Mouse (Mus musculus) testis, postnatal 10 days (tissue): ENCODE data around the gene Kdm5c.
"Not testable (repeated sequence)": the region's sequence is repeated elsewhere in the genome, so short reads cannot be mapped to it uniquely, and the experiment has no call there.

Experiments used
- DNase-seq: peaks from one replicate; pipeline ENCODE4 v3.0.0; 2021; ENCODE audit warnings: low spot score

Kdm5c gene

GRCm38 (mm10) chrX:152287026-152287425, 54.2 kb downstream of the Kdm5c start:
- not testable (repeated sequence) for DNase-seq

DNA sequence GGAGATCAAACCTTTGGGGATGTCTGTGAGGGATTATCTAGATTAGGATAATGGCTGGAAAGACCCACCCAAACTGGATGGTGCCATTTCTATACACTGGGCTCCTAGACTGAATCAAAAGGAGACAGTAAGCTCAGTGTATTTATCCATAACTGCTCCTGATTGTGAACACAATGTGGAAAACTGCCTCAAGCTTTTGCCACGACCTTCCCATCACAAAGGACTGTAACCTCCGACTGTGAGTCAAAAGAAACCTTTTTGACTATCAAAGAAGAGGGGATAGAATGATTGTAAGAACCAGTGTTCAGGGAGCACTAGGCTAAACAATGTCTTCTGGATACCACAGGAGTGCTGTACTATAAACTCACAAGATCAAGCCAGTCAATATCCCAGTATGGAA, 73.4 kb downstream of the Kdm5c start:
- no peak for DNase-seq

DNA sequence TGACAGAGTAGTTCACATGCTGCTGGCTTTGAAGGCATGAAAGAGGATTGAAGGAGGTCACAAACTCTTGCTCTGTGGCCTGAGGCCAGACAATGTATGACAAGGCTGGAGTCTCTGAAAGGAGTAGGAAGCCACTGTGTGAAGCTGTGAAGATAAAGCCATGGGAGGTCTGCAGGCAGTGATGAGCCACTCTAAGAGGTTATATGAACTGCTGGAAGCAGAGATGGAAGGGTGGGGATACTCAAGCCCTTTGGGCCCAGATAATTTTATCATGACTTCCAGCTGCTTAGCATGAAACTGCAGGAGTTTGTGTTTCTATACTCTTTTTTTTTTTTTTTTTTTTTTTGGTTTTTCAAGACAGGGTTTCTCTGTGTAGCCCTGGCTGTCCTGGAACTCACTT, 74.6 kb downstream of the Kdm5c start:
- DNase-seq: no peak

- DNase-seq: peak; percentile 46
These were observed 75.1 kb downstream of the Kdm5c start for GRCm38 (mm10) chrX:152307942-152308341.

DNA sequence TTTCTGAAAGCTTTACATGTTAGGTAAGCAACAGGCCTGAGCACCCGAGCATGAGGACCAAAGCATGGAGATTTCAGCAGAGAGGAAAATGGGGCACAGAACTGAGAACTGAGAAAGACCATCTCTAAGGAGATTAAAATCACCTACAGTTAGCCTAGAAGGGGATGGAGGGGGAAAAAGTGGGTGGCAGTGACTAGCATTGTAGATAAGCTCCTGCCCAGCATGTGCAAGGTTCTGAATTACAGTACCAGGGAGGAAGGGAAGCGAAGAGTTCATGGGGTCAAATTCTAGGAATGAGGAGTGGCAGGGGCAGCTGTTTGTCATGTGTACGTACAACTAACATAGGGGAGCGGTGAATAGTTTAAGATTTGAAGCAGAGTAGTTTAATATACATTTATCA, 87.7 kb downstream of the Kdm5c start:
- DNase-seq: no peak

DNA sequence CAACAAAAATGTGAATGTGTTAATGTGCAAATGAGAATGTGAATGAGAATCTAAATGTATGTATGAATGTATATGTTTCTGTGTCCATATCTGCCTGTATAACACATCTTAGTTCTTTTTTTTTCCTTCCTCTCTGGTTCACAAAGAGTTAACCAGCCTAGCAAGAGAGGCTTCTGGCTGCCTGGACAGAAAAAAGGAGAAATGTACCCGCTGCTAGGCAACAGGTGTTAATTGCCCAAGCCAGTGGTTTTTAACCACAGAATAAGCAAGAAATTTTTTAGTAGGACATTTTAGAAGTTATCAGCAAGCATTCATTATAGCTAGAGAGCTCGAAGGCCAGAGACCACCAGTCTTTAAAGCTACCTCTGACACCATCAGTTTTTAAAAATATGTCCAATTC, 90.0 kb downstream of the Kdm5c start:
- DNase-seq: no peak

DNA sequence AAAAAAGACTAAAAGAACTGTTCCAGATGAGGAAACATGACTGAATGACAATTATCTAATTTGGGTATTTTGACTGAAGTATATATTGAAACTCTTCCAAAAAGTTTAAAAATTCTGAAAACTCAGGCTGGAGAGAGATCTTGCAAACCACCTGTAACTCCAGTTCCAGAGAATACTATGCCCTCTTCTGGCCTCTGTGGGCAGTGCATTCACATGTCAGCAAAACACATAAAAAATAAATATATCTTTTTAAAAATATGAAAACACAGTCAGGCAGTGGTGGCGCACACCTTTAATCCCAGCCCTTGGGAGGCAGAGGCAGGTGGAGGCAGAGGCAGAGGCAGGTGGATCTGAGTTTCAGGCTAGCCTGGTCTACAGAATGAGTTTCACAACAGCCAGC, 90.8 kb downstream of the Kdm5c start:
- no peak for DNase-seq
